Mouse (Mus musculus) MEL (cell line): ENCODE results near the gene Nap1l1. TPM values are rescaled to one million over a fixed set of nuclear protein-coding genes. Genes with fewer than 3 reads are reported as not detected.

ENCODE experiments used
- DNase-seq: peaks from one replicate; pipeline ENCODE4 v3.0.0; 2011; ENCODE audit warnings: low read depth, low spot score
- H3K27ac ChIP-seq: 2 replicates; pipeline ENCODE4 v1.5.1; 2012; ENCODE audit warnings: low read depth, mild to moderate bottlenecking, control low read depth, low read length, moderate library complexity; ENCODE audit not compliant: control insufficient read depth
- H3K27me3 ChIP-seq, 2 experiments: fragments of 150-350 bp in 1 of 2; sonication (generic) in 1 of 2; 2 replicates each; pipeline ENCODE4 v1.6.1; 2012; ENCODE audit warnings: low read length in 2 of 2, mild to moderate bottlenecking in 2 of 2, improper control_type of control experiment in 1 of 2, moderate library complexity in 1 of 2; ENCODE audit not compliant: insufficient read depth in 2 of 2, control insufficient read depth in 1 of 2
- H3K36me3 ChIP-seq, 2 experiments: 2 replicates each; pipeline ENCODE4 v1.6.1; 2012 to 2014; ENCODE audit warnings: low read length in 2 of 2, improper control_type of control experiment in 1 of 2, inconsistent platforms in 1 of 2, mild to moderate bottlenecking in 1 of 2; ENCODE audit not compliant: insufficient read depth in 2 of 2, control insufficient read depth in 1 of 2
- H3K4me1 ChIP-seq, 2 experiments: fragments of 150-350 bp in 1 of 2; sonication (generic) in 1 of 2; 2 replicates each; pipeline ENCODE4 v1.6.1; 2012; ENCODE audit warnings: low read length in 2 of 2, improper control_type of control experiment in 1 of 2, mild to moderate bottlenecking in 1 of 2; ENCODE audit not compliant: insufficient read depth in 2 of 2, control insufficient read depth in 1 of 2
- H3K4me3 ChIP-seq, 2 experiments: fragments of 150-350 bp in 1 of 2; sonication (generic) in 1 of 2; 2 replicates each; pipeline ENCODE4 v1.5.1; 2012; ENCODE audit warnings: low read depth in 2 of 2, low read length in 2 of 2, mild to moderate bottlenecking in 2 of 2, moderate library complexity in 2 of 2, control low read depth in 1 of 2, improper control_type of control experiment in 1 of 2; ENCODE audit not compliant: control insufficient read depth in 1 of 2, insufficient read depth in 1 of 2
- H3K79me2 ChIP-seq: 2 replicates; pipeline ENCODE4 v1.6.1; 2012; ENCODE audit warnings: mild to moderate bottlenecking, low read length, moderate library complexity; ENCODE audit not compliant: control insufficient read depth, poor library complexity, insufficient read depth
- H3K9ac ChIP-seq: 2 replicates; pipeline ENCODE4 v1.6.1; 2012; ENCODE audit warnings: low read depth, mild to moderate bottlenecking, control low read depth, low read length, moderate library complexity; ENCODE audit not compliant: control insufficient read depth, poor library complexity, severe bottlenecking
- H3K9me3 ChIP-seq: fragments of 150-350 bp; sonication (generic); replicated peaks from 2 replicates; pipeline ENCODE4 v1.6.1; 2012; ENCODE audit warnings: mild to moderate bottlenecking, low read length, improper control_type of control experiment, moderate library complexity; ENCODE audit not compliant: insufficient read depth
- CHD1 ChIP-seq: IDR thresholded peaks from 2 replicates; pipeline ENCODE4 v1.6.1; 2012; ENCODE audit warnings: low read depth, mild to moderate bottlenecking, inconsistent platforms, low read length, improper control_type of control experiment
- CHD2 ChIP-seq: IDR thresholded peaks from 2 replicates; pipeline ENCODE4 v1.6.1; 2011; ENCODE audit warnings: low read length, improper control_type of control experiment
- CTCF ChIP-seq, 3 experiments: IDR thresholded peaks in 2 of 3; conservative IDR thresholded peaks in 1 of 3; 2 replicates each; pipeline ENCODE4 v1.5.1; 2011 to 2012; ENCODE audit warnings: low read length in 3 of 3, low read depth in 2 of 3, mild to moderate bottlenecking in 2 of 3, improper control_type of control experiment in 1 of 3, inconsistent platforms in 1 of 3, mixed read lengths in 1 of 3, moderate library complexity in 1 of 3; ENCODE audit not compliant: control insufficient read depth in 1 of 3, insufficient read depth in 1 of 3, poor library complexity in 1 of 3, severe bottlenecking in 1 of 3
- E2F4 ChIP-seq: IDR thresholded peaks from 2 replicates; pipeline ENCODE4 v1.6.1; 2011; ENCODE audit warnings: low read depth, low read length, improper control_type of control experiment, borderline replicate concordance
- ELF1 ChIP-seq: IDR thresholded peaks from 2 replicates; pipeline ENCODE4 v1.6.1; 2014; ENCODE audit warnings: low read depth, mild to moderate bottlenecking, inconsistent platforms, low read length, improper control_type of control experiment, moderate library complexity
- EP300 ChIP-seq, 2 experiments: IDR thresholded peaks; 2 replicates each; pipeline ENCODE4 v1.6.1; 2011; ENCODE audit warnings: improper control_type of control experiment in 2 of 2, low read length in 2 of 2, low read depth in 1 of 2, mild to moderate bottlenecking in 1 of 2
- ETS1 ChIP-seq: IDR thresholded peaks from 2 replicates; pipeline ENCODE4 v1.6.1; 2012; ENCODE audit warnings: low read depth, mild to moderate bottlenecking, inconsistent platforms, low read length, improper control_type of control experiment, moderate library complexity
- GATA1 ChIP-seq: IDR thresholded peaks from 2 replicates; pipeline ENCODE4 v1.6.1; 2011; ENCODE audit warnings: low read depth, low read length, improper control_type of control experiment
- HCFC1 ChIP-seq: IDR thresholded peaks from 2 replicates; pipeline ENCODE4 v1.6.1; 2012; ENCODE audit warnings: low read depth, mild to moderate bottlenecking, inconsistent platforms, low read length, improper control_type of control experiment, moderate library complexity
- JUND ChIP-seq: IDR thresholded peaks from 2 replicates; pipeline ENCODE4 v1.6.1; 2011; ENCODE audit warnings: low read depth, mild to moderate bottlenecking, improper control_type of control experiment, low read length
- MAFK ChIP-seq: IDR thresholded peaks from 2 replicates; pipeline ENCODE4 v1.6.1; 2011; ENCODE audit warnings: low read depth, mild to moderate bottlenecking, low read length, improper control_type of control experiment, borderline replicate concordance
- MAX ChIP-seq: IDR thresholded peaks from 2 replicates; pipeline ENCODE4 v1.6.1; 2011; ENCODE audit warnings: low read length, improper control_type of control experiment
- MEF2A ChIP-seq: IDR thresholded peaks from 2 replicates; pipeline ENCODE4 v1.6.1; 2014; ENCODE audit warnings: low read depth, mild to moderate bottlenecking, inconsistent platforms, low read length, improper control_type of control experiment; ENCODE audit not compliant: poor library complexity, insufficient replicate concordance, severe bottlenecking; ENCODE audit errors: extremely low read depth
- MXI1 ChIP-seq: IDR thresholded peaks from 2 replicates; pipeline ENCODE4 v1.6.1; 2011; ENCODE audit warnings: mild to moderate bottlenecking, low read depth, low read length, improper control_type of control experiment
- MYB ChIP-seq: IDR thresholded peaks from 2 replicates; pipeline ENCODE4 v1.6.1; 2011; ENCODE audit warnings: mild to moderate bottlenecking, low read depth, low read length, improper control_type of control experiment
- MYC ChIP-seq: IDR thresholded peaks from 2 replicates; pipeline ENCODE4 v1.6.1; 2011; ENCODE audit warnings: low read depth, mild to moderate bottlenecking, low read length, improper control_type of control experiment, moderate library complexity
- NELFE ChIP-seq: IDR thresholded peaks from 2 replicates; pipeline ENCODE4 v1.6.1; 2011; ENCODE audit warnings: low read depth, low read length, improper control_type of control experiment
- POLR2A ChIP-seq, 2 experiments: IDR thresholded peaks; 2 replicates each; pipeline ENCODE4 v1.6.1; 2011 to 2012; ENCODE audit warnings: low read length in 2 of 2, mild to moderate bottlenecking in 2 of 2, control low read depth in 1 of 2, improper control_type of control experiment in 1 of 2, low read depth in 1 of 2, moderate library complexity in 1 of 2; ENCODE audit not compliant: control insufficient read depth in 1 of 2, insufficient read depth in 1 of 2, poor library complexity in 1 of 2
- POLR2AphosphoS2 ChIP-seq: IDR thresholded peaks from 2 replicates; pipeline ENCODE4 v1.6.1; 2011; ENCODE audit warnings: low read length, improper control_type of control experiment
- RAD21 ChIP-seq: IDR thresholded peaks from 2 replicates; pipeline ENCODE4 v1.6.1; 2011; ENCODE audit warnings: mild to moderate bottlenecking, low read depth, low read length, improper control_type of control experiment
- RCOR1 ChIP-seq: IDR thresholded peaks from 2 replicates; pipeline ENCODE4 v1.6.1; 2012; ENCODE audit warnings: low read depth, mild to moderate bottlenecking, inconsistent platforms, low read length, improper control_type of control experiment
- SIN3A ChIP-seq: IDR thresholded peaks from 2 replicates; pipeline ENCODE4 v1.6.1; 2012; ENCODE audit warnings: low read length, improper control_type of control experiment, inconsistent platforms
- TAL1 ChIP-seq: IDR thresholded peaks from 2 replicates; pipeline ENCODE4 v1.6.1; 2012; ENCODE audit warnings: mild to moderate bottlenecking, inconsistent platforms, low read length, moderate library complexity, mixed read lengths
- TCF12 ChIP-seq: IDR thresholded peaks from 2 replicates; pipeline ENCODE4 v1.6.1; 2014; ENCODE audit warnings: low read depth, mild to moderate bottlenecking, inconsistent platforms, low read length, improper control_type of control experiment, moderate library complexity
- USF1 ChIP-seq: IDR thresholded peaks from 2 replicates; pipeline ENCODE4 v1.6.1; 2014; ENCODE audit warnings: low read depth, mild to moderate bottlenecking, inconsistent platforms, low read length, improper control_type of control experiment, moderate library complexity
- USF2 ChIP-seq, 2 experiments: IDR thresholded peaks; 2 replicates each; pipeline ENCODE4 v1.6.1; 2011 to 2012; ENCODE audit warnings: improper control_type of control experiment in 2 of 2, low read length in 2 of 2, borderline replicate concordance in 1 of 2, inconsistent platforms in 1 of 2, low read depth in 1 of 2, mild to moderate bottlenecking in 1 of 2; ENCODE audit not compliant: insufficient read depth in 1 of 2
- ZC3H11A ChIP-seq: IDR thresholded peaks from 2 replicates; pipeline ENCODE4 v1.6.1; 2012; ENCODE audit warnings: low read depth, mild to moderate bottlenecking, inconsistent platforms, low read length, improper control_type of control experiment
- ZKSCAN1 ChIP-seq: IDR thresholded peaks from 2 replicates; pipeline ENCODE4 v1.6.1; 2012; ENCODE audit warnings: low read depth, mild to moderate bottlenecking, inconsistent platforms, low read length, improper control_type of control experiment, moderate library complexity
- ZMIZ1 ChIP-seq: IDR thresholded peaks from 2 replicates; pipeline ENCODE4 v1.6.1; 2012; ENCODE audit warnings: low read depth, mild to moderate bottlenecking, inconsistent platforms, low read length, improper control_type of control experiment, moderate library complexity
- ZNF384 ChIP-seq: IDR thresholded peaks from 2 replicates; pipeline ENCODE4 v1.6.1; 2012; ENCODE audit warnings: low read depth, mild to moderate bottlenecking, inconsistent platforms, low read length, improper control_type of control experiment
- polyA plus RNA-seq, 2 experiments: library from polyadenylated mRNA; stranded (reverse) in 1 of 2; unstranded in 1 of 2; fragments of >175 nt in 1 of 2; fragments of >200 nt in 1 of 2; gene quantifications; 2 replicates each; pipeline versions ENCODE4 v1.2.1 to v1.2.4; 2012; ENCODE audit warnings: low replicate concordance in 2 of 2, low read depth in 1 of 2; ENCODE audit not compliant: insufficient read length in 2 of 2, insufficient read depth in 1 of 2, missing spikeins in 1 of 2
- total RNA-seq: library from RNA; depleted of rRNA; stranded (reverse); fragments of 300-350 nt; gene quantifications from 2 replicates; pipeline ENCODE4 v1.2.3, GENCODE M21; 2012

The Nap1l1 gene
- total and polyA plus RNA-seq, 3 experiments = 183 to 591 (median 296) TPM

- Histone ChIP-seq H3K79me2 (no peaks in the 10 kb centered on the region), H3K4me1 (peaks cover 11 to 17% of the 10 kb centered on the region in 2 experiments), H3K36me3 (peaks cover 0 to 10% of the 10 kb centered on the region in 2 experiments; a peak in 2 of 4 replicates), H3K27me3 (no peaks in the 10 kb centered on the region), H3K4me3 (no peak overlapping the region), H3K9me3 (no peaks in the 10 kb centered on the region), H3K27ac (no peak overlapping the region), H3K9ac (no peak overlapping the region)
- TF ChIP-seq USF1 (no peak), MAX (no peak), MYB (0 out of 2 replicates have a peak, but pooled peaks have one; percentile 24), SIN3A (no peak), ETS1 (no peak), ELF1 (no peak), EP300 (IDR thresholded peaks at IDR 0.05; ENCODE audit: low read depth in 1 of 2, low read length in 2 of 2) (peak; percentile 5 to 37; a peak in 2 of 4 replicates), TCF12 (peak; percentile 37; the same call in 1 of the 2 replicates), USF2 (IDR thresholded peaks at IDR 0.05; ENCODE audit: borderline replicate concordance in 1 of 2, insufficient read depth in 1 of 2, low read depth in 1 of 2, low read length in 2 of 2) (no peak), CHD2 (no peak)
- no peak for DNase-seq
These were observed 7.6 kb upstream of the Nap1l1 start for GRCm38 (mm10) chr10:111465409-111465808.

- Histone ChIP-seq H3K27ac (peak overlapping the region; percentile 76), H3K4me3 (peak overlapping the region; percentile 32 to 44), H3K27me3 (no peaks in the 10 kb centered on the region), H3K79me2 (peaks cover 28% of the 10 kb centered on the region), H3K36me3 (peaks cover 0 to 36% of the 10 kb centered on the region in 2 experiments), H3K9ac (peak overlapping the region; percentile 64), H3K9me3 (no peaks in the 10 kb centered on the region), H3K4me1 (peaks cover 18 to 30% of the 10 kb centered on the region in 2 experiments)
- TF ChIP-seq TCF12 (peak; percentile 51; the same call in 1 of the 2 replicates), GATA1 (peak; percentile 61), CHD1 (no peak), ZMIZ1 (0 out of 2 replicates have a peak, but pooled peaks have one; percentile 45), MAX (peak; percentile 87), SIN3A (peak; percentile 87), MYC (peak; percentile 93), ZNF384 (peak; percentile 95), MEF2A (no peak), CHD2 (no peak), HCFC1 (peak; percentile 58; the same call in 1 of the 2 replicates), JUND (no peak), EP300 (IDR thresholded peaks at IDR 0.05; ENCODE audit: low read depth in 1 of 2, low read length in 2 of 2) (peak; percentile 61 to 72), POLR2AphosphoS2 (no peak), MXI1 (peak; percentile 89), ZC3H11A (no peak), MAFK (no peak), TAL1 (peak; percentile 59), POLR2A (IDR thresholded peaks at IDR 0.05; ENCODE audit: control insufficient read depth in 1 of 2, insufficient read depth in 1 of 2, low read depth in 1 of 2, low read length in 2 of 2, poor library complexity in 1 of 2) (peak; percentile 23 to 67; a peak in 2 of 4 replicates), RAD21 (no peak; the same call in 1 of the 2 replicates), MYB (no peak; the same call in 1 of the 2 replicates), ZKSCAN1 (no peak), ETS1 (peak; percentile 66; the same call in 1 of the 2 replicates), NELFE (peak; percentile 65), E2F4 (0 out of 2 replicates have a peak, but pooled peaks have one; percentile 51), RCOR1 (peak; percentile 57), CTCF (IDR thresholded peaks at IDR 0.05 in 2 of 3, conservative IDR thresholded peaks at IDR 0.05 in 1 of 3; ENCODE audit: control insufficient read depth in 1 of 3, insufficient read depth in 1 of 3, low read depth in 2 of 3, low read length in 3 of 3, poor library complexity in 1 of 3, severe bottlenecking in 1 of 3) (no peak), ELF1 (no peak)
- peak; percentile 96 for DNase-seq
These were observed 1.9 kb upstream of the Nap1l1 start for GRCm38 (mm10) chr10:111471166-111471565.
